Mouse (Mus musculus): ENCODE results near the gene Tamm41.

- TF ChIP-seq POLR2A (IDR thresholded peaks at IDR 0.05; ENCODE audit: borderline replicate concordance, extremely low read depth, low read depth, low read length) = no peak
- TF ChIP-seq CTCF (IDR thresholded peaks at IDR 0.05; ENCODE audit: insufficient read depth, low read length) = no peak
Observed at GRCm38 (mm10) chr6:115029248-115029647, 8.4 kb downstream of the Tamm41 start.
